8 mouse cellular contexts compared by ENCODE assay signal in genomic region chr1:36558031-36558993, GRCm38 (mm10). TPM values are rescaled to one million over a fixed set of nuclear protein-coding genes. Genes with fewer than 3 reads are reported as not detected.
DNase-seq lines count a peak whose midpoint lies in the region; ATAC-seq and TF ChIP-seq lines count a peak whose summit lies in the region.

TSS of gene Sema4c (minus strand) at chr1:36558349.

- H3K27me3 ChIP-seq in intestine, postnatal 0 days (replicated peaks; ENCODE audit: control insufficient read depth, insufficient read depth, low read length) = no peaks in the 10 kb centered on the region
- H3K27me3 ChIP-seq in limb, embryonic 13.5 days = no peaks in the 10 kb centered on the region
- H3K27me3 ChIP-seq in midbrain, embryonic 16.5 days (ENCODE audit: control insufficient read depth, insufficient read depth, low read depth, low read length) = no peaks in the 10 kb centered on the region
- H3K27me3 ChIP-seq in stomach, embryonic 16.5 days (ENCODE audit: control insufficient read depth, insufficient read depth, low read length) = no peaks in the 10 kb centered on the region

- peak; percentile 12 for ATAC-seq in granulocyte monocyte progenitor cell, adult 5-6 weeks (replicated peaks; ENCODE audit: poor library complexity, severe bottlenecking)
- peak; percentile 35 for ATAC-seq in intestine, postnatal 0 days
- ATAC-seq in limb, embryonic 13.5 days (ENCODE audit: low FRiP score, low read depth) = peak; percentile 74
- ATAC-seq in midbrain, embryonic 16.5 days = peak; percentile 55
- peak; percentile 59 for ATAC-seq in stomach, embryonic 16.5 days (ENCODE audit: insufficient read depth, low FRiP score)

- peaks cover 4% of the 10 kb centered on the region; the same call in 1 of the 2 replicates for H3K4me1 ChIP-seq in intestine, postnatal 0 days (replicated peaks; ENCODE audit: control insufficient read depth, insufficient read depth, low read length)
- peaks cover 55% of the 10 kb centered on the region for H3K4me1 ChIP-seq in limb, embryonic 13.5 days
- H3K4me1 ChIP-seq in midbrain, embryonic 16.5 days (ENCODE audit: control insufficient read depth, insufficient read depth, low read length) = peaks cover 28% of the 10 kb centered on the region
- H3K4me1 ChIP-seq in stomach, embryonic 16.5 days (ENCODE audit: control insufficient read depth, insufficient read depth, low read length) = peaks cover 27% of the 10 kb centered on the region

- H3K9me3 ChIP-seq in intestine, postnatal 0 days (ENCODE audit: control insufficient read depth) = no peaks in the 10 kb centered on the region
- no peaks in the 10 kb centered on the region for H3K9me3 ChIP-seq in limb, embryonic 13.5 days
- no peaks in the 10 kb centered on the region for H3K9me3 ChIP-seq in midbrain, embryonic 16.5 days (replicated peaks; ENCODE audit: control insufficient read depth, low read length, poor library complexity, severe bottlenecking)
- no peaks in the 10 kb centered on the region for H3K9me3 ChIP-seq in stomach, embryonic 16.5 days (replicated peaks; ENCODE audit: control insufficient read depth, low read length)

- peak within 1 kb of the TSS; percentile 81 for H3K4me3 ChIP-seq in intestine, postnatal 0 days (ENCODE audit: low read depth, low read length)
- H3K4me3 ChIP-seq in limb, embryonic 13.5 days = peak within 1 kb of the TSS; percentile 94
- peak within 1 kb of the TSS; percentile 68 for H3K4me3 ChIP-seq in midbrain, embryonic 16.5 days (ENCODE audit: low read depth, low read length)
- peak within 1 kb of the TSS; percentile 88 for H3K4me3 ChIP-seq in stomach, embryonic 16.5 days (replicated peaks; ENCODE audit: low read length)

- TF ChIP-seq CTCF in intestine, postnatal 0 days (IDR thresholded peaks at IDR 0.05; ENCODE audit: low read depth) = no peak

- WGBS in intestine, postnatal 0 days = 3% methylated on average over 61 of the region's 69 CpGs
- 1% methylated on average over 68 of the region's 69 CpGs for WGBS in limb, embryonic 13.5 days
- under 1% methylated on average over 65 of the region's 69 CpGs for WGBS in midbrain, embryonic 16.5 days
- 1% methylated on average over 69 of the region's 69 CpGs for WGBS in stomach, embryonic 16.5 days

- DNase-seq in gastrocnemius, adult 18-20 months (ENCODE audit: low spot score) = peak; percentile 68
- DNase-seq in gastrocnemius, adult 8-10 months (ENCODE audit: low spot score in 2 of 2) = no peak
- peak; percentile 88 for DNase-seq in embryo, embryonic 10 days (ENCODE audit: low spot score)

- H3K4me2 ChIP-seq in intestine, postnatal 0 days (replicated peaks; ENCODE audit: low read depth) = peak within 1 kb of the TSS; percentile 83
- H3K4me2 ChIP-seq in limb, embryonic 13.5 days (replicated peaks) = peak within 1 kb of the TSS; percentile 98
- H3K4me2 ChIP-seq in midbrain, embryonic 16.5 days (ENCODE audit: low read length) = peak within 1 kb of the TSS; percentile 90
- H3K4me2 ChIP-seq in stomach, embryonic 16.5 days (ENCODE audit: low read depth, low read length) = peak within 1 kb of the TSS; percentile 83

- H3K36me3 ChIP-seq in intestine, postnatal 0 days (ENCODE audit: control insufficient read depth, insufficient read depth) = peaks cover 8% of the 10 kb centered on the region; the same call in 1 of the 2 replicates
- peaks cover 23% of the 10 kb centered on the region for H3K36me3 ChIP-seq in limb, embryonic 13.5 days
- peaks cover 3% of the 10 kb centered on the region for H3K36me3 ChIP-seq in midbrain, embryonic 16.5 days (ENCODE audit: control insufficient read depth, insufficient read depth, low read length)
- 0 out of 2 replicates have a peak, but pooled peaks cover 5% of the 10 kb centered on the region for H3K36me3 ChIP-seq in stomach, embryonic 16.5 days (ENCODE audit: control insufficient read depth, insufficient read depth, low read length)

- H3K9ac ChIP-seq in intestine, postnatal 0 days (ENCODE audit: low read depth, low read length) = peak within 1 kb of the TSS; percentile 80
- peak within 1 kb of the TSS; percentile 98 for H3K9ac ChIP-seq in limb, embryonic 13.5 days
- H3K9ac ChIP-seq in midbrain, embryonic 16.5 days (ENCODE audit: low read depth, low read length) = peak within 1 kb of the TSS; percentile 89
- H3K9ac ChIP-seq in stomach, embryonic 16.5 days (ENCODE audit: low read length) = peak within 1 kb of the TSS; percentile 94

- peak within 1 kb of the TSS; percentile 90 for H3K27ac ChIP-seq in intestine, postnatal 0 days (ENCODE audit: low read depth, low read length)
- peak within 1 kb of the TSS; percentile 100 for H3K27ac ChIP-seq in limb, embryonic 13.5 days
- peak within 1 kb of the TSS; percentile 99 for H3K27ac ChIP-seq in midbrain, embryonic 16.5 days (ENCODE audit: low read length)
- H3K27ac ChIP-seq in stomach, embryonic 16.5 days (ENCODE audit: low read length) = peak within 1 kb of the TSS; percentile 99

RNA-seq across cellular contexts. Expression of gene Sema4c, which starts in this region (rescaled TPM):
- 1 to 10 TPM; 4.7 to 6.8 TPM for total RNA-seq in gastrocnemius, adult 18-20 months (2021)
- 1 to 10 TPM; 2.7 to 5.2 (median 4.6) TPM for total RNA-seq in gastrocnemius, adult 8-10 months (2022)
- total RNA-seq in granulocyte monocyte progenitor cell, adult 5-6 weeks (2014; fragmentation: Nextera tagmentation) = 2.0 and 2.3 TPM in 2 replicates
- 1.9 and 2.1 TPM in 2 replicates for total RNA-seq in granulocyte monocyte progenitor cell, adult 5-6 weeks (2017)
- 3.5 and 3.9 TPM in 2 replicates for polyA plus RNA-seq in intestine, postnatal 0 days (2015; fragmentation: Nextera tagmentation; extraction: Ambion mirVana)
- polyA plus RNA-seq in limb, embryonic 13.5 days (2015; fragmentation: Nextera tagmentation; extraction: Ambion mirVana) = 21.8 and 22.7 TPM in 2 replicates
- polyA plus RNA-seq in midbrain, embryonic 16.5 days (2015; fragmentation: Nextera tagmentation; extraction: Ambion mirVana) = 24.4 and 27.0 TPM in 2 replicates
- polyA plus RNA-seq in stomach, embryonic 16.5 days (2015; fragmentation: Nextera tagmentation; extraction: Ambion mirVana) = 10.0 and 10.6 TPM in 2 replicates

Comparison
In these comparisons a context has a peak if more than half of its experiments do, and no peak if none do; other contexts are left out.
1. DNase-seq: peak in gastrocnemius, adult 18-20 months (single experiment) and embryo, embryonic 10 days (single experiment); none in gastrocnemius, adult 8-10 months (0 of 2).
2. ATAC-seq: peak in every context shown above with its lines; median percentile 74 in limb, embryonic 13.5 days; 59 in stomach, embryonic 16.5 days; 55 in midbrain, embryonic 16.5 days; 35 in intestine, postnatal 0 days; 12 in granulocyte monocyte progenitor cell, adult 5-6 weeks.
3. Peak in every context shown above with its lines, with median percentiles within 50 percentile points of each other: H3K27ac ChIP-seq, H3K4me2 ChIP-seq, H3K4me3 ChIP-seq and H3K9ac ChIP-seq.